Mouse (Mus musculus): ENCODE measurements around the gene Sh2d3c.
A peak's percentile ranks its signal among the peaks of the same experiment; 100 is the strongest.

The Sh2d3c gene

DNA sequence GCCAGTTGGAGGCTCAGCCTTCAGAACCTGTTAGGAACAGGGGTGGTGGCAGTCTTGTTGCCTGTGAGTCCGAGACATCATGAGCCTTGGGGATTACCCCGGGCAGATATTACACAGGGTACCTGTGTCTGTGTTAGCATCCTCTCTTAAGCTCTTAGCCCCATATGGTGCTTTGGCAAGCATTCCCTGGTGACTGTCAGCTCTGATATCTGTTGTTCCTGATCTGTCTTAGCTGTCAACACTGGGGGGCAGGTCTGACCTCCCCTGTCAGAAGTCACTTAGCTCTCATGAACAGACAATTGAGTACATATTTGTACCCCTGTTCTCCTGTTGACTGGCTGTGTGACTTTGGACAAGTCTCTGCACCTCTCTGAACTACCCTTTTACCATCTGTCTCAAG, 38.1 kb downstream of the Sh2d3c start:
- DNase-seq = no peak

DNA sequence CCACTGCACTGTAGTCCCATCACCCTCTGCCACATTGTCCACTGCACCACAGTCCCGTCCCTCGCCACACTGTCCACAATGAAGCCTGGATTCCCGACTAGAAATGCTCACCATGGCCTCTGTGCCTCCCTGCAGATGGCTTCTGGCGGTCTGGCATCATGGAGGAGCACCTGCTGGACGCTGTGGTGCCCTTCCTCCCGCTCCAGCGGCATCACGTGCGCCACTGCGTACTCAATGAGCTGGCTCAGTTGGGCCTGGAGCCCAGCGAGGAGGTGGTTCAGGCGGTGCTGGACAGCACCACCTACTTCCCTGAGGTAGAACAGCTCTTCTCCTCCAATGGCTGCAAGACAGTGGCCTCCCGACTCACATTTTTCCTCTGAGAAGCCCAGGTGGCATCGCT, 40.5 kb downstream of the Sh2d3c start:
- DNase-seq = no peak

DNA sequence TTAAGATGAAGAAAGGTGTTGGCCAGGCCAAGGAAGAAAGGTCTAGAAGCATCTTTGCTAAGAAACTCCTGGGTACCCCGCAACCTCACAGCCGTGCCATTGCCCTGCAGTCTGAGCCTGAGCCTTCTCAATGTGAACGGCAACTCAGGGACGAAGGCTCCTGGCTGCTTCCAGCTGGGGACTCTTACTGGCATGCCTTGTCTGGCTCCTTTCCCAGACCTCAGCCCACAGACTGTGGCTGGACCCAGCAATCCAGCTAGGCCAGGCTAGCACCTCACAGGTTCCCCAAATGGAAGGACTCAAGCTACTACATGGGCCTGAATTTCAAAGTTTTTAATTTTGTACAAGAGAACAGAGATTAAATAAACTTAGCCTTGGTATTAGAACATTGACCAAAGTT, 41.0 kb downstream of the Sh2d3c start:
- DNase-seq = no peak

DNA sequence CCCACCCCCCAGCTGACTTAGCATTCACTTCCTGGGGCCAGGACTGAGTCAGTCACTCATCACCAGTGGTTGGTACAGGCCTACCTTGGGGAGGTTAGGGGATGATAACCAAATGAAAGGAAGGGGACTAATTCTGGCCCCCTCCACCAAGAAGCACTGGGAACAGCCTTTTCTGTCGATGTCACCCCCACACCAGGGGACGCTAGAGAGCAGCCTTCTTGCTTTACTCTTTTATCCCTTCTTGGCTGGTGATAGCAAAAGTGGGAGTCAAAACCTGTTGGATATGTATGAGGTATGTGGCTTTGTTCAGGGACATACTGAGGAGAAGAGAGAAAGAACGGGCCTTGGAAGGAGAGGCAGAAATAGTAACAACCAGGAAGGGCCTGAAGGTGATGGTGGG, 42.5 kb downstream of the Sh2d3c start:
- no peak for DNase-seq

DNA sequence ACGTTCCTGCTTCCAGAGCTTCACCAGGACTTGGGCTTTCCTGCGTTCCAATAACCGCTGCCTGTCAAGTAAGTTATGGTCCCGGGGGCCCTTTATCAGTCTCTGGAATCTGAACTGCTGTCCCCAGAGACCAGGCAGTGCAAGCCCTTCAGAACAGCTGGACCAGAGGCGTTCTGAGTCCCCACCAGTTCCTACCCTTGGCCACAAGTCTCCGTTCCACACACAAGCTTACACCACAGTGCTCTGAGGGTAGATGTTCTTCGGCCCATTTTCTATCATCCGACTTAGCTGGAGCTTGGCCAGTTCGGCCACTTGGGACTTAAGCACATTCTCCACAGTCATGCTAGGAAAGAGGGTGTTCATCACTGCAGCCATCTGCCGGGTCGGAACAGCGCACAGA, 46.4 kb downstream of the Sh2d3c start:
- no peak for DNase-seq

DNA sequence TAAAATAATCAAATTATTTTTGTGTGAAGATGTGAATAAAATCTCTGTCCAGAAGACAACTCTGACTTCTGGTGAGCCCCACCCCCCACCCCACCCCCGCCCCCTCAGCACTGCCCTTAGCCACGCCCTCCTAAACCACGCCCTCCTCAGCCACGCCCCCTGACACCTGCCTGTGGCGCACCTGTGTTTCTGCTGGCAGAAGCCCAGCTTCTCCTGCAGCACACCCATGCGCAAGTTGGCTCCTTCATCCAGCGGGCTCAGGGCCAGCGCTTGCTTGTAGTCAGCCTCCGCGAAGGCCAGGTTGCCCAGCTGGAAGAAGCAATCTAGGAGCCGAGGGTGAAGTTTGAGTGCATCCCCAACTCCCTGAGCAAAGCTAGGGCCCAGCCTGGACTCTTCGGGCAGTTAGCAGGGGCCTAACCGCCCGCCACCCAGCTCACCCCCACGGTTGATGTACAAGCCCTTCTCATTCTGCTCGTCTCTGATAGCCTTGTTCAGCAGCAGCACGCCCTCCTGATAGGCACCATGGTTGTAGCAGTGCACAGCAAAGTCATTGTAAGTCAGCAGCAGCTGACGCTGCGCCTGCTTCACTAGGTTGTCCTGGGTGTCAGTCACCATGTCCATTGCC, 47.9 kb downstream of the Sh2d3c start:
- peak; percentile 27 for DNase-seq

DNA sequence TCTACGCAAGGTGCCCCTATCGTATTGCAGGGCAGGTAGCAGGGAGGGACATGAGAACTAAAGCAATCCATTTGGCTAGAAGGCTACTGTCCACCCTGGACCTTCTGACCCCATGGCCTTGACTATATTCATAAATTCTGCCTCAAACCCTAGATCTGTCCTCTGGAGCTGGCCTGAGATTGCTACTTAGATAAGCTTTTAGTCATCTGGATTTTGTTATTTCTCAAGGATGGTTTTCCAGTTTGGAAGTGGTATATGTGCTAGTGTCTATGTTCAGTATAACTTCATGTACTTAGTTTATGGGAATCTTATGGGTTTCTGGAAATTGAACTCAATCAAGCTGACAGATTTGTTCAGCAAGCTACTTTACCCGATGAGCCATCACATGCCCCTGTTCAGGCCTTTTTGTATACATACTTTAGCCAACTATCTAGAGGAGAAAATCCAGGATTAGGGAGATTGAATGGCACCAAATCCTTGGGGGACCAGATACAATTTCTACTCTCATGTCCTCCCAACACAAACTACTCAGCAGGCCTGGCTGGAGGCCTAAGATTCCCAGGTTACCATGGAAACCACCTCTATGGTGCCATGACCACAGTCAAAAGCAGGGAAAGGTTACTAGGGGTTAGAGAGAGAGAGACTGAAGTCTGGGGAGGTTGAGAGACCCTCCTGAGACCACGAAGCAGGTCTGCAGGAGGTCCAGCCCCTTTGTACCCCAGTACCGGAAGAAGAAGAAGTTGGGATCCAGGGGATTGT, 48.7 kb downstream of the Sh2d3c start:
- DNase-seq = no peak

- DNase-seq = peak; percentile 28
These were observed 51.0 kb downstream of the Sh2d3c start for GRCm38 (mm10) chr2:32771886-32772285.

DNA sequence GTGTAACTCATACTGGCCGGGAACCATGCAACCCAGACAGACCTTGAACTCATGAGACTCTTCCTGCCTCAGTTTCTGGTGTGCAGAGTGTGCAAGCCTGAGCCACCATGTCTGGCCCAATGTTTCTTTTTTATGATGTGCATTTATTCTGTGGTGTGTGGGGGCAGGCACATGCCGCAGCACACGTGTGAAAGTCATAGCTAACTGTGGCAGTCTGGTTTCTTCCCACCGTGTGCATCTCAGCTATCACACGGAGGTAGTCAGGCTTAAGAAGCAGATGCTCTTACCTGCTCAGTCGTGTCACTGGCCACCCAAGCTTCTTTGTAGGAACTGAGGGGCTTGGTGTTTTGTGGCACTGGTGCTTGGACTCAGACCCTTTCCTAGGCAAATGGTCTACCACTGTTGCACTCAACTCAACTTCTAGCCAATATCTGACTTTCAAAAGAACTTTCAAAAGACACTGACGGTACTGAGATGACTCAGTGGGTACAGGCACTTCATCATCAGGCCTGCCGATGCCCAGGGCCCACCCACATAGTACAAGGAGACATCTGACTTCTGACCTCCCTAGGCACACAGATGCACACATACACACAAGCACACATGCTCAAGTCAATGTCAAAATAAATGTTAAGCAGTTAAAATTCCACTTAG, 51.9 kb downstream of the Sh2d3c start:
- no peak for DNase-seq

DNA sequence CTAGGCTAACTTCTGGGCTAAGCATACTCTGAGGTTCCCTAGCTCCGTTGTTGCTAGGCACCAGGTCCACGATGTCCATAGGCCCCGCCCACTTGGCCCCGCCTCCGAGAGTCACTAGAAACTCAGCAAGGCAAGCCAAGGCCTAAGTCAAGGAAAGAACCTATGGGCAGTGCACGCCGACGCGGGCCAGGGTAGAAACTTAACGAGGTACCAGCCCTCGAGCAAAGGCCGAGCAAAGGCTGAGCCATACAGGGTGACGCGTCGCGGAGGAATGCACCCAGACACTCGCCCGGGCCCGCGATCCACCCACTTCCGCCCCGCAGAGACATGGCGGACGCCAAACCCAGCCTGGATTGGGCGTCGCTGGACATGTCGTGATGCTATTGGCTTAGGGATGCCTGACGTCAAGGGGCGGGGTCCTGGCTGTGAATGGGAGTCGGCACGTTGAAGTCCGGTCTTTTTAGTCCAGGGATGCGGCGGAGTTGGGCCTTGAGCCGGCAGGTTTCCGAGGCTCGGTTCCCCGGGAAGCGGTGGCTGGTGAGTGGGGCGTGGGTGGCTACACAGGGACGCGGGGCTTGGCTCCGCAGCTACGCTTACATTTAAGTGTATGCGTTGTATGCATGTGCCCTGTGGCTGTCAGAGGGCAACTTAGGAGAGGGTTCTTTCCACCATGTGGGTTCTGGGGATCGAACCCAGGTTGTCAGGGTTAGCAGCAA, 54.7 kb downstream of the Sh2d3c start, which contains the start of the genes Ttc16 and Ptrh1:
Gene Ttc16 (minus strand): TSS at position 275 of the 716 bp plus-strand sequence.
Gene Ptrh1 (plus strand): TSS at position 428 of the 716 bp plus-strand sequence.
- peak; percentile 97 for DNase-seq

GRCm38 (mm10) chr2:32776192-32776591, 55.3 kb downstream of the Sh2d3c start:
- DNase-seq = peak; percentile 23

DNA sequence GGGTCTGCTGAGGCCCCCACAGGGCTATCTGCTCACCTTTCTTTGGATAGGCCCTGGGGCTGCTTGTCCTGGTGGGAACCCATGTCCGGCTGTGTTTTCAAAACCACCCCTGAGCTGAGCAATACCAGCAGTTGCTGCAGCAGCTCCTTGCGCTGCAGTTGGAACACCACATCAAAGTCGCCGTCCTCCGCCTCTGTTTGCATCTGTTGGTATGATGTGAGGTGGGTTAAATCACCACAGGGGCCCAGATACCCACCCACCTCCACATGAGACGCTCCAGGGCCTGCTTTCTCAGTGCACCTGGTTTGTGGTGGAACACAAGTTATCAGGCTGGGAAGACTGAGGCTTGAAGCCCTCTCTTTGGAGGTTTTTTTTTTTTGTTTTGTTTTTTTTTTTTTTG, 57.2 kb downstream of the Sh2d3c start:
- DNase-seq = peak; percentile 89

DNA sequence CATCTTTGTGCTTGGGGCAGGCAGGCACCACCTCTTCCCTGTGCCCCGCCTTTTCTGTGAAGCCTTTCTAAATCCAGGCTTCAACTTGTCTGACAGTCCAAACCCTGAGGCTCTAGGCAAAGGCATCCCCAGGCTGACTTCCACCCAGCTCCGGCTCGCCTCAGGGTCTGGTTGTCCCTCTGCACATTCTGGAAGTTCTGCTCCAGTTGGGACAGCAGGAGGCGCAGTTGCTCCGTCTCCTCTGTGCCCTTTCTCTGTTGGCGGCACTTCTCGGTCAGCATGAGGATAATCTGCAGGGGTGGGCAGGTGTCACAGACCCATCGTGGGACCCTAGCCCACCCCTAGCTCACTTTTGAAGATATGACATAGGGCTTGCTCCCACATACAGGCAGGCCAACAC, 58.3 kb downstream of the Sh2d3c start:
- DNase-seq = peak; percentile 72

DNA sequence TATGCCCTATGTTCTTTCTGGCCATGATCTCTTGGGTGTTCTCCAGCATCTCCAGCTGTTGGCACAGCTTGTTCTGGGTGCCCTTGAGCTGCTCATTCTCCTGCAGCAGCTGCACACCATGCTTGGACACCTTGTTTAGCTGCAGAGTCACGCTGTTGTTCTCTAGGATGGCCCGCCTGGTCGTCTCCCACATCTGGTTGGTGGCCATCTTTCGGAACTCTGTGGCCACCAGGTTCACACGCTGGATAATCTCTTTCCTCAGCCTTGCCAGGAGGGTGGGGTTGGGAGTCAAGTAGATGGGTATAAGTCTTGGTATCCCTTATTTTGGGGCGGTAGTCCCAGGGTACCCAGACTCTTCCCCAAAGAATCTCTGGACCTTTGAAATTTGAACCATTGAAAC, 58.9 kb downstream of the Sh2d3c start:
- no peak for DNase-seq

- DNase-seq = no peak
These were observed 60.9 kb downstream of the Sh2d3c start for GRCm38 (mm10) chr2:32781710-32782109.

DNA sequence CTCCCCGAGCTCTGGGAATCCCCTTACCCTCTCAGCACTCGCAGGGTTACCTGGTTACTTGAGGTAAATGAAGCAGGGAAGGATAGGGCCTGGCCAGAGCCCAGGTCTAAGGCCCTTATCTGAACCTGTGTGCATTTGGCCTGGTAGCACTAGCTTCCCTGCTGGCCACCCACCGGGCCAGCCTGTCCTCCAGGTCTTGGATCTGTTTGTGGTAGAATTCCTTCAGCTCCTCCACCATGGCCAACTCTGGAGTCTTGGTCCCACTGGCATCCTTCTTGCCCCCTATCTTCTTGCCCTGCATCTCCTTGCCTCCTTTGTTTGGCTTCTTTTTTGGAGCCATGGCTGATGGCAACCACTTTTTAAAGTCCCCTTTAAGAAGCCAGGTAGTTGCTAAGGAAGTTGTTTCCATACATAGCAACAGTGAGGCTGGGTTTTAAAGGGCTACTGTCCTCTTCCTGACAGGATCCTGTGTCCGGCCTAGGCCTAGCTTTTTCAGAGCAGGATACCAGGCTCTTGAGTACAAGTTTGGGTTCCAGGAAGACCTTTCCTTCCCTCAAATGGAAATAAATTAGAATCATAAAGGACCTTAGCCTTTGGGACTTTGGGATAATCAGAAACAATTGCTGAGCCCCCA, 63.3 kb downstream of the Sh2d3c start, which contains the start of gene Cfap157:
Gene Cfap157 (minus strand): TSS at position 381 of the 634 bp plus-strand sequence.
- no peak for DNase-seq

DNA sequence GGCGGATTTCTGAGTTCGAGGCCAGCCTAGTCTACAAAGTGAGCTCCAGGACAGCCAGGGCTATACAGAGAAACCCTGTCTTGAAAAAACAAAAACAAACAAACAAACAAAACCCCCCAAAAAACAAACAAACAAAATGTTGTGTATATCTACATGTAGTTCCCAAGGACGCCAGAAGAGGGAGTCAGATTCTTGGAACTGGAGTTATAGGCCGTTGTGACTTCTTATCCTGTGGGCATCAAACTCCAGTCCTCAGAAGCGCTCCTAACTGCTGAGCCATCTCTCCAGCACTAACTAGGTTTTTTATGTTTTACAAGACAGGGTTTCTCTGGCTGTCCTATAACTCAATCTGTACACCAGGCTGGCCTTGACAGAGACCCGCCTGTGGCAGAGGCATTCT, 66.3 kb downstream of the Sh2d3c start:
- DNase-seq = no peak

GRCm38 (mm10) chr2:32788581-32788980, 67.7 kb downstream of the Sh2d3c start:
- no peak for DNase-seq

- no peak for DNase-seq
These were observed 70.4 kb downstream of the Sh2d3c start for GRCm38 (mm10) chr2:32791297-32791696.

- no peak for DNase-seq
These were observed 75.0 kb downstream of the Sh2d3c start for GRCm38 (mm10) chr2:32795748-32796418.

DNA sequence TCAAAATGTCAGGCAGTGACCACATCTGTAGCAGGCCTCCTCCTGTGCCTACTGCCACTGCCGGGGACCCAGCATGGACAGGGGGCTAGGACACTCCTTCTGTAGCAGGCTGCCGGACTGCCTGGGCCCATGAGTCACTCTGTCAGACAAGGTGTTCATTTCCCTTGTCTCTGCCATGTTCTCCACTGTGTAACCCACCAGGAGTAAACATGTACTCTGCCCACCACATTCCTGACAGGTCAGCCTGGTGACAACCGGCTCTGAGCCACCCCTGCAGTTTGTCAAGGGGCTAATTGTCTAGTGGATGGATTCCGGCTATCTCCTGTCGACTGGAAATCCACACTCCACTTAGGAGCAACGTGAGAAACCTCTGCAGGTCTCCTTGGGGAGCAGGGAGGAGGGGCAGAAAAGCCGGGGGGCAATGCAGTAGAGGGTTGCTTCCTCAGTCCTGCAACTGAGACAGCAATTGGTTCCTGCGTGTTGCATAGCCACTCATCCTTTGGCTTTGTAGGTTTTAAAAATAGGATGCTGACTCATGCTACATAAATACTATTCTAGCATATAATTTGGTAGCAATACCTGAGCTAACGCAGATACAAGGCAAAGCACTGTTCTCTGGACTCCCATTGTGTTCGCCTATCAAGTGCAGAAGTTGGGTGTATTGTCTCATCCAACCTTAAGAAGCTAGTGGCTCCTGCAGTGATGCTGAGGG, 77.6 kb downstream of the Sh2d3c start:
- no peak for DNase-seq
